Comparison of ENCODE assay signal across 21 mouse cellular contexts in genomic region chr4:43757213-43757612, GRCm38 (mm10). TPM values are rescaled to one million over a fixed set of nuclear protein-coding genes. Genes with fewer than 3 reads are reported as not detected.
A peak's percentile ranks its signal among the peaks of the same experiment; 100 is the strongest.
DNase-seq lines count a peak whose midpoint lies in the region; ATAC-seq and TF ChIP-seq lines count a peak whose summit lies in the region.
"Had no signal": no experiment of that assay in that cellular context is flagged by ENCODE, and none has a peak within 500 bp of the region (broad histone marks: within the 10 kb centered on the region; RNA-seq: fewer than 3 reads in every experiment).

No protein-coding gene starts in this region.

- H3K4me3 ChIP-seq in heart, postnatal 0 days (ENCODE audit: low read depth, low read length), result no peak overlapping the region
- no peak overlapping the region for H3K4me3 ChIP-seq in intestine, embryonic 15.5 days (replicated peaks)
- H3K4me3 ChIP-seq: limb, embryonic 12.5 days; megakaryocyte, embryonic 14.5 days; neural tube, embryonic 15.5 days had no signal

- no peaks in the 10 kb centered on the region for H3K27me3 ChIP-seq in heart, postnatal 0 days (ENCODE audit: control insufficient read depth, insufficient read depth, low read length)
- no peaks in the 10 kb centered on the region for H3K27me3 ChIP-seq in intestine, embryonic 15.5 days (replicated peaks)
- H3K27me3 ChIP-seq: limb, embryonic 12.5 days; neural tube, embryonic 15.5 days had no signal

- peaks cover 3% of the 10 kb centered on the region; the same call in 1 of the 2 replicates for H3K4me1 ChIP-seq in heart, postnatal 0 days (ENCODE audit: control insufficient read depth, insufficient read depth)
- H3K4me1 ChIP-seq in intestine, embryonic 15.5 days (replicated peaks), result no peaks in the 10 kb centered on the region
- H3K4me1 ChIP-seq: neural tube, embryonic 15.5 days had no signal

- no peak overlapping the region for H3K9ac ChIP-seq in heart, postnatal 0 days (replicated peaks; ENCODE audit: low read depth, low read length)
- H3K9ac ChIP-seq in intestine, embryonic 15.5 days, result no peak overlapping the region
- H3K9ac ChIP-seq: limb, embryonic 12.5 days; neural tube, embryonic 15.5 days had no signal

- DNase-seq in 3134 (ENCODE audit: extremely low read depth, insufficient read length, low spot score) (peak; percentile 64), 416B (ENCODE audit: low read depth) (peak; percentile 31)
- DNase-seq in heart, postnatal 0 days (ENCODE audit: low spot score), result peak; percentile 68
- no peak for DNase-seq in gastrocnemius, postnatal 25 days
- DNase-seq in testis, postnatal 14 days (ENCODE audit: low spot score), result no peak
- DNase-seq: adrenal gland, adult 8-10 months; cerebellum, postnatal 25 days; thymus, adult 18-20 months had no signal

- TF ChIP-seq CTCF in heart, postnatal 0 days (IDR thresholded peaks at IDR 0.05; ENCODE audit: low read depth), result no peak

- no peak for TF ChIP-seq EP300 in heart, postnatal 0 days (IDR thresholded peaks at IDR 0.05; ENCODE audit: low read depth)

- no peaks in the 10 kb centered on the region for H3K36me3 ChIP-seq in heart, postnatal 0 days (replicated peaks; ENCODE audit: control insufficient read depth, insufficient read depth, low read length)
- H3K36me3 ChIP-seq in intestine, embryonic 15.5 days, result no peaks in the 10 kb centered on the region
- H3K36me3 ChIP-seq: limb, embryonic 12.5 days; neural tube, embryonic 15.5 days had no signal

- peak; percentile 33; the same call in 1 of the 2 replicates for ATAC-seq in granulocyte monocyte progenitor cell, adult 5-6 weeks (replicated peaks; ENCODE audit: poor library complexity, severe bottlenecking)
- peak; percentile 71 for ATAC-seq in heart, postnatal 0 days (ENCODE audit: insufficient read depth, low read depth)
- no peak for ATAC-seq in intestine, embryonic 15.5 days
- ATAC-seq: forebrain, embryonic 14.5 days; hindbrain, embryonic 16.5 days had no signal

- peak overlapping the region; percentile 65 for H3K27ac ChIP-seq in heart, postnatal 0 days (ENCODE audit: low read depth)
- no peak overlapping the region for H3K27ac ChIP-seq in intestine, embryonic 15.5 days
- H3K27ac ChIP-seq: limb, embryonic 12.5 days; neural tube, embryonic 15.5 days had no signal

- 5% methylated on average over 6 of the region's 6 CpGs for WGBS in heart, postnatal 0 days
- WGBS in intestine, embryonic 15.5 days, result 65% methylated on average over 6 of the region's 6 CpGs

- H3K9me3 ChIP-seq in heart, postnatal 0 days (replicated peaks; ENCODE audit: control insufficient read depth, low read length), result no peaks in the 10 kb centered on the region
- H3K9me3 ChIP-seq in intestine, embryonic 15.5 days, result no peaks in the 10 kb centered on the region
- H3K9me3 ChIP-seq: limb, embryonic 12.5 days; megakaryocyte, embryonic 14.5 days; neural tube, embryonic 15.5 days had no signal

- H3K4me2 ChIP-seq in heart, postnatal 0 days (ENCODE audit: low read depth, low read length), result no peak overlapping the region
- no peak overlapping the region for H3K4me2 ChIP-seq in intestine, embryonic 15.5 days (replicated peaks)
- H3K4me2 ChIP-seq: limb, embryonic 12.5 days; neural tube, embryonic 15.5 days had no signal

RNA-seq across cellular contexts. Expression of gene Olfr159, which starts 13.6 kb away (rescaled TPM):
- total RNA-seq in granulocyte monocyte progenitor cell, adult 5-6 weeks (2014; fragmentation: Nextera tagmentation), result not detected in 2 replicates
- total RNA-seq in granulocyte monocyte progenitor cell, adult 5-6 weeks (2017), result not detected in 2 replicates
- total RNA-seq in heart, postnatal 0 days (2014; rRNA removed; ENCODE audit: low replicate concordance), result not detected in 2 replicates
- polyA plus RNA-seq in heart, postnatal 0 days (2015; fragmentation: Nextera tagmentation; extraction: Ambion mirVana), result not detected in 2 replicates
- not detected in 2 replicates for polyA plus RNA-seq in intestine, embryonic 15.5 days (2015; fragmentation: Nextera tagmentation; extraction: Ambion mirVana)
- total RNA-seq in gastrocnemius, postnatal 25 days (2021), result not detected
- total RNA-seq: adrenal gland, adult 8-10 months; layer of hippocampus, adult 18-20 months; left cerebral cortex, adult 18-20 months had no signal
- polyA plus RNA-seq: embryonic facial prominence, embryonic 14.5 days; forebrain, embryonic 14.5 days; gonadal fat pad, adult 2 months; hindbrain, embryonic 16.5 days; kidney, embryonic 14.5 days; limb, embryonic 12.5 days; liver, embryonic 16.5 days; neural tube, embryonic 15.5 days had no signal

RNA-seq across cellular contexts. Expression of gene Spaar, which starts 27.4 kb away (rescaled TPM):
- total RNA-seq in granulocyte monocyte progenitor cell, adult 5-6 weeks (2014; fragmentation: Nextera tagmentation), result not detected in 2 replicates
- not detected in 2 replicates for total RNA-seq in granulocyte monocyte progenitor cell, adult 5-6 weeks (2017)
- 1.6 and 6.3 TPM in 2 replicates for total RNA-seq in heart, postnatal 0 days (2014; rRNA removed; ENCODE audit: low replicate concordance)
- 1.1 and 1.3 TPM in 2 replicates for polyA plus RNA-seq in heart, postnatal 0 days (2015; fragmentation: Nextera tagmentation; extraction: Ambion mirVana)
- 0.16 and 0.21 TPM in 2 replicates for polyA plus RNA-seq in intestine, embryonic 15.5 days (2015; fragmentation: Nextera tagmentation; extraction: Ambion mirVana)
- total RNA-seq in gastrocnemius, postnatal 25 days (2021), result 1 to 10 TPM; 1.3 to 1.5 TPM

RNA-seq across cellular contexts. Expression of gene Hrct1, which starts 30.2 kb away (rescaled TPM):
- total RNA-seq in granulocyte monocyte progenitor cell, adult 5-6 weeks (2014; fragmentation: Nextera tagmentation), result not detected in 2 replicates
- not detected in 2 replicates for total RNA-seq in granulocyte monocyte progenitor cell, adult 5-6 weeks (2017)
- total RNA-seq in heart, postnatal 0 days (2014; rRNA removed; ENCODE audit: low replicate concordance), result 8.2 and 9.5 TPM in 2 replicates
- 4.5 and 4.9 TPM in 2 replicates for polyA plus RNA-seq in heart, postnatal 0 days (2015; fragmentation: Nextera tagmentation; extraction: Ambion mirVana)
- 0.98 and 1.4 TPM in 2 replicates for polyA plus RNA-seq in intestine, embryonic 15.5 days (2015; fragmentation: Nextera tagmentation; extraction: Ambion mirVana)
- total RNA-seq in gastrocnemius, postnatal 25 days (2021), result 1 to 10 TPM; 1.4 to 2.3 TPM

RNA-seq across cellular contexts. Expression of gene Olfr71, which starts 47.2 kb away (rescaled TPM):
- total RNA-seq in granulocyte monocyte progenitor cell, adult 5-6 weeks (2014; fragmentation: Nextera tagmentation), result not detected in 2 replicates
- total RNA-seq in granulocyte monocyte progenitor cell, adult 5-6 weeks (2017), result not detected in 2 replicates
- total RNA-seq in heart, postnatal 0 days (2014; rRNA removed; ENCODE audit: low replicate concordance), result not detected in 2 replicates
- not detected in 2 replicates for polyA plus RNA-seq in heart, postnatal 0 days (2015; fragmentation: Nextera tagmentation; extraction: Ambion mirVana)
- polyA plus RNA-seq in intestine, embryonic 15.5 days (2015; fragmentation: Nextera tagmentation; extraction: Ambion mirVana), result not detected in 2 replicates
- total RNA-seq in gastrocnemius, postnatal 25 days (2021), result not detected
- total RNA-seq: adrenal gland, adult 8-10 months; layer of hippocampus, adult 18-20 months had no signal
- polyA plus RNA-seq: forebrain, embryonic 14.5 days; gonadal fat pad, adult 2 months; kidney, embryonic 14.5 days; limb, embryonic 12.5 days; liver, embryonic 16.5 days; neural tube, embryonic 15.5 days had no signal

RNA-seq across cellular contexts. Expression of gene Olfr70, which starts 56.6 kb away (rescaled TPM):
- total RNA-seq in granulocyte monocyte progenitor cell, adult 5-6 weeks (2014; fragmentation: Nextera tagmentation), result not detected in 2 replicates
- not detected in 2 replicates for total RNA-seq in granulocyte monocyte progenitor cell, adult 5-6 weeks (2017)
- total RNA-seq in heart, postnatal 0 days (2014; rRNA removed; ENCODE audit: low replicate concordance), result 0.15 TPM in 1 of 2 replicates, not detected in the other
- polyA plus RNA-seq in heart, postnatal 0 days (2015; fragmentation: Nextera tagmentation; extraction: Ambion mirVana), result not detected in 2 replicates
- not detected in 2 replicates for polyA plus RNA-seq in intestine, embryonic 15.5 days (2015; fragmentation: Nextera tagmentation; extraction: Ambion mirVana)
- total RNA-seq in gastrocnemius, postnatal 25 days (2021), result not detected
- total RNA-seq: adrenal gland, adult 8-10 months; layer of hippocampus, adult 18-20 months; left cerebral cortex, adult 18-20 months had no signal
- polyA plus RNA-seq: embryonic facial prominence, embryonic 14.5 days; forebrain, embryonic 14.5 days; gonadal fat pad, adult 2 months; kidney, embryonic 14.5 days; liver, embryonic 16.5 days had no signal

Comparison
In these comparisons a context has a peak if more than half of its experiments do, and no peak if none do; other contexts are left out.
1. DNase-seq: peak in 3134 (single experiment), 416B (single experiment) and heart, postnatal 0 days (single experiment); none in gastrocnemius, postnatal 25 days (single experiment) and testis, postnatal 14 days (single experiment).